Mouse (Mus musculus) c-Kit-positive CD71-negative TER-119-negative erythroid progenitor cells, embryonic 14.5 days (primary cell): ENCODE results near the gene Tm7sf2.

Experiments used
- DNase-seq: peaks from one replicate; pipeline ENCODE4 v3.0.0-alpha.2; 2013; ENCODE audit warnings: low read depth

The Tm7sf2 gene

DNA sequence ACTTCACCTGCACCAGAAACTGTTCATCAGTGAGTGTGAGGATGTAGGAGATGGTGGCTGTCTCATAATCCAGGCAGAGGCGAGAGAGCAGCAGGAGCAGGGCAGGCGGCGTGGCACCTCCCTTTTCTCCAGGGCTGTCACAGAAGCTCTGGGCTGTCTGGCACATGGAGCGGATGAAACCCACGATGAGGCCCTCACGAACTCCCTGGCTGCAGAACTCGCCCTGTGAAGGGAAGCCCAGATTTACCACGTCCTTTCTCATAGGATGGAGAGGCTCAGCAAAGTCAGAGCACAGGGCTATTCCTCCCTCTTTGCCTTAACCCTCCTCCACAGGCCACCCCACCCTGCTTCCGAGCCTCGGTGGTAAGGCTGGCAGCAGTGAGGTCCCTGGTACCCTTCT is 1.7 kb upstream of the Tm7sf2 start:
- no peak for DNase-seq

DNA sequence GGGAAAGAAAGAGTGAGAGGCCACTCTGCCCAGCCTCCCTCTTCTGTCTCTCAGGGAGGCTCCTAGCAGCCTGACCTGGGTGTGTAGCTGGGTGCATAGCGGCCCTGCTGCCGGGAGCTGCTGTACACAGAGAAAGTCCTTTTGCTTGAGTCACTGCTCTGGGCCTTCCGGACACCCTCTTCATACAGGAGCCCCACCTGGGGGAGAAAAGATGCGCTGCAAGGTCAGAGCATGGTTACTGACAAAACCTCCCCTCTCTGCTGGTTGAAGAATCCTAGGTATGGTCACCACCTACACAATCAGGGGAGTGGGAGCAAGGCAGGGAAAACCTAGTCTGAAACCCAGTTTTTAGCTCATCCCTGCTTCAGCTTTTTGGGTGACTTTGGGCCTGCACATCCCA is 778 bp upstream of the Tm7sf2 start:
- no peak for DNase-seq

DNA sequence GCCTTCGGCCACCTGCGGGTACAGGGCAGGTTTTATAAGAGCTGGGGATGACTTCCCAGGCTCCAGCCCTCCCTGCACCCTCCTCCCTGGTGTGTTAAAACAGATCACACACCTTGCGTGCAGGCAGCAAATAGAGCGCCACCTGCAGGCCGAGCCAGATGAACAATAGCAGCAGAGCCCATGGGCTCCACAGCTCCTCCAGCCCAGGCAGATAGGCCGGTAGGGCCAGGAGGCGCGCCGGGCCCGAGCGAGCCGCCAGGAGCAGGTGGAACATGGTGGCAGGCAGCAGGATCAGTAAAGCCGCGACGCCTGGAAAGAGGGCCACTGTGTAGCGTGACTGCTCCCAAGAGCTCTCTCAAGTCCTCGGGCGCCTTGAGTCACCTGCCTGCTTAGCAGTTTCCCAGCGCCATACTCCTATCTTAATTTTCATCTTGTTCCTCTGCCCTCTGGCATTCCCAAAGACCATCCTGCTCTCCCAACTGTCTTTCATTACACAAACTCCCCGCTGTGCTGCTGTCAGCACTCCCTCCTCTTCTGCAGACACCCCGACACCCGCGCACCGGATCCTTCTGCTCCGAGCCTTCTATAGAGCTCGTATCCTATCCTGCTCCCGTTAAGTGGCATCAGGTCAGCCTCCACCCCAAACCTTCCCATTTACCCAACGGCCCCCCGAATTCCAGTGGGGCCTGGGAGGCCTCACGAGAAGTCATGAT is 1.0 kb downstream of the Tm7sf2 start:
- peak; percentile 89 for DNase-seq

DNA sequence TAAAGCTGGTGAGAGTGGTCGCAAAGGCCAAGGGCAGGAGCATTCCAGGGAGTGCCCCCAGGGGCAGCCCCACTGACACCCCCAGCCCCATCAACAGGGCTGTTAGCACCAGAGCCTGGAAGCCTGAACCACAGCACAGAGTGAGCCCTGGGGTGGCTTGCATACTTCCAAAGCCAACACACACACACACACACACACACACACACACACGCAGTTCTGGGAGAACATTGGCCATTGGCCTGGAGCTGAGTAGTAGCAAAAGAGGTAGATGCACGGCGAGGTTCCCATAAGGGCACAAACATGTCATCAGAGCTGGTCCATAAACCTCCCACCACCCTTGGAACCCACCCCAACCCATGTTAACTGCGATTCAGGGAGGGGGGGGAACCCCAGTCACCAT is 1.6 kb downstream of the Tm7sf2 start:
- no peak for DNase-seq

DNA sequence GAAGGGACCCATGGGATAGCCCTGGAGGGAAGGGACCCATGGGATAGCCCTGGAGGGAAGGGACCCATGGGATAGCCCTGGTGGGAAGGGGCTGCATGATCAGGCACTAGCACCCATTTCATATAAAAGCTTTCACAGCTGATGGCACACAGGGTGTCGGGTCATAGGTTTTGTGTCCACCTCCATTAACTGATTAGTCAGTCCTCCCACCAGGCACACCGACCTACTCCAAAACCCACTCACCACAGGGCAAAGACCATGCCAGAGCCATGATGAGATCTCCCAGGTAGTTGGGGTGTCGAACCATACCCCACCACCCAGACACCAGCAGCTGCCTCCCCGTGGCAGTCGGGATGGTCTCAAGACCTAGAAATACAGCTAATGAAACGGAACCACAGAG is 5.1 kb downstream of the Tm7sf2 start:
- DNase-seq, result no peak

DNA sequence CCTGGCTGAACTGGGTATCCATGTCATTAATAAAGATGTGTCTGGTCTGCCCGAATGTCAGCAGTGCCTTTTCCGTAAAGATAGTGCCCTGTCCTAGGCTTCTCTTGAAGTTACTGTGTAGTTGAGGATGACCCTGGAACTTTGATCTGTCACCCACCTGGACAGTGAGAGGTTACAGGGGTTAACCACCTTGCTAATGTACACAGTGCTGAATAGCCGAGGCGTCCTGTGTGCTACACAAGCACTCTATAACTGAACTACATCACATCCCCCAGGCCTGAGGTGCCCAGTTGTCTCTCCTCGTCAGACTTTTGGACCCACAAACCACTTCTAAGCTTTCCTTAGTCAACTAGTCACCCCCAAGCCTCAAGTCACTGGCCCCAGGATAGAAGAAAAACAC is 5.8 kb downstream of the Tm7sf2 start:
- DNase-seq, result no peak

DNA sequence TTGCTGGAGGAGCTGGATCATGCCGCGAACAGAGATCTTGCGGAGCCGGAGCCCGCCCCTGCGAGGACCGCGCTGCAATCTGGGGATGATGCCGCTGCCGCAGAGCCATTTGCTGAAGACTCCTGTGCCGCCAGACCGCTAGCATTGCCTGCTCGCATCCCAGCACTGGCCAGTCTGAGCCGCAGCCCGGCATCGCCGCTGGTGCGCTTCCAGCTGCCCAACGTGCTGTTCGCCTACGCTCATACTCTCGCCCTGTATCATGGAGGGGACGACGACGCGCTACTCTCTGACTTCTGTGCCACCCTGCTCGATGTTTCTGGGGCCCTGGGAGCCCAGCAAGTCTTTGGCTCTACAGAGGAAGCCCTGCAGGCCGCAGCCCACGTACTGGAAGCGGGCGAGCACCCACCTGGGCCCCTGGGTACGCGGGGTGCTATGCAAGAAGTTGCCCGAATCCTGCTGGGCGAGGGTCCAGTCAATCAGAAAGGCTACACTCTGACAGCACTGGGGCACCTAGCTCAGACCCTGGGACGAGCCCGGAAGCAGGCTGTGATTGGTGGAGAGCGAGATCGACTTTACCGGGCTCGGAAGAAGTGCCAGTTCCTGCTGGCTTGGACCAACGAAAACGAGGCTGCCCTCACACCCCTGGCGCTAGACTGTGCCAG is 6.4 kb downstream of the Tm7sf2 start:
- no peak for DNase-seq

DNA sequence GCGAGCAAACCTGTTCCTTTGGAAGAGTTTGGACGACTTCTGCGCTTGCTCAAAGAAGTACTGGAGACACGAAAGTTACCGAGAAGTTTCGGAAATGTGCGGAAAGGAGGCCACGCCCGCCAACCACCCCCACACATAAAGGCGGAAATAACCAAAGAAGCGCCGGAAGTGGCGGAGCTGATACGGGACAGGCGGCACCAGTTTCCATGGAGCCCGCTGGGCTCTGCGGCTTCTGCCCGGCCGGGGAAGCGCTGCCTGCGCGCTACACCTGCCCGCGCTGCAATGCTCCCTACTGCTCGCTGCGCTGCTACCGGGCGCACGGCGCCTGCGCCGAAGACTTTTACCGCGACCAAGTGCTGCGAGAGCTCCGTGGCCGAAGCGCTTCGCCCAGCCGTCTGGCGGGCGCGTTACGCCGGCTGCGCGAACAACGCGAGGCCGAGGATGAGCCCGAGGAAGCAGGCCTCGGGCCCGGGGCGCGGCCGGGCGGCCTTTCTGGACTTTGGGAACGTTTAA is 7.1 kb downstream of the Tm7sf2 start, which contains the start of gene Znhit2:
Znhit2 (plus strand) TSS at position 172 of the 513 bp plus-strand sequence.
- DNase-seq, result peak; percentile 92

DNA sequence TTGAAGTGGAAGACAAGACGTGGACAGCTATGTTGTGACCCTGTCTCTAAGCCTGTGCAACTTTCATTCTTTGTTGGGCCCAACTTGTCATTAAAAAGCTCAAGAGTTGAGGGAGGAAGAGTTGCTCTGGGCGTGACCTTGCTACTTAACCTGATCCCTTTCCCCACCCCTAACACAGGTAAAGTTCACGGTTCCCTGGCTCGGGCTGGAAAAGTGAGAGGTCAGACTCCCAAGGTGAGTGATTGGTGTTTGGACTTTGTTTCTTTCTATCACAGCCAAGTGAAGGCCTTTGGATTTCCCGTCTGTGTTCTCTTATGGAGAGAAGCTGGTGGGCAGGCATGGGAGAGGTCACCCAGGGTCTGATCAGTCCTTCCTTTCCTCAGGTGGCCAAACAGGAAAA is 9.2 kb downstream of the Tm7sf2 start:
- DNase-seq, result no peak

DNA sequence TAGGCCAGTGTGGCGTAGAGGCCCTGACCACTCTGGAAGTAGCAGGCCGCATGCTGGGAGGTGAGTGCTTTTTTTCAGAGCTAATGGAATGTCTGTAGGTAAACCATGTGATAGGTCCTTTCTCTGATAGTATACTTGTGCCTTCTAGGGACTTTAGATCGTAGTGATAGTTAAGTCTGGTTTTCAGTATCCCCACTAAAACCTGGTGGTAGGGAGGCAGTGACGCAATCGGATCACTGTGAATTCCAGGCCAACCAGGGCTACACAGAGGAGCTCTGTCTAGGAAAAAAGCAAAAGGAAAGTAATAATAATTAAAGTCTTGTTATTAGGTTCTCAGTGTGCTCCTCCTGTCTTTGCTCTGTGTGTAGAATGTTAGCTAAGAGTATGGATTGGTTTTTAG is 9.7 kb downstream of the Tm7sf2 start:
- DNase-seq, result no peak

DNA sequence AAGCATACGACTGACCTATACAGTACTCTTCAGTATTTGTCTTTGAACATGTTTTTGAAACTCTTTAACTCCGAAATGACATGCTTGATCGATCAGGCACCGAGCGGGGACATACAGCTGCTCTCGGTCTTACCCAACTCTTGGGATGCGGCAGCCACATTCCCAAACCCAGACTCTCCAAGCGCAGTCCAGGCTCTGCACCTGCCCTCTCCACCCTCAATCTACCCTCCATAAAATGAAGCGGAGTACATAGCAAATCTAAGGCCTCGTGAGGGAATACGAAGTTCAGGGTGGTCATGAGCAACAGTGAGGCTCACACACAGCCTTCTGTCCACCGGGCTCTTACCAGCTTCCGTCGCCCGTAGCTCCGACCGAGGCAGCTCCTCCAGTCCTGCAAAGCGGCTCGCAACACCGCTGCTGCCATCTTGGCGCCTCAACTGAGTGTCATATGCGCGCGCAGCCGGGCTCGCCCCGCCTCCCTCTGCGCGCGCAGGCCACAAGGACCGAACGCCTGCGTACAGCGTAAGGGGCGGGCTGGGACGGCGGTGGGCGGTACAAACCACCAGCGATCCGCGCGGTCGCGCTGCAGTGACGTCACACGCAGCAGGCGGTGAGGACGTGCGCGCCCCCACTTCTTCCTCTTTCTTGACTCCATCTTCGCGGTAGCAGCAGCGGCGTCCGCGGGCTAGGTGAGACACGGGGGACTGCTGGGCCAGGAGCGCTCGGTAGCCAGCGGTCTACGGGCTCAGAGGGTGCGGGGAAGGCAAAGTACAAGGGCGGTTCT is 10.7 kb downstream of the Tm7sf2 start, which contains the start of the genes Mrpl49 and Fau:
Mrpl49 (minus strand) TSS at position 473 of the 784 bp plus-strand sequence.
Fau (plus strand) TSS at position 532 of the 784 bp plus-strand sequence.
- peak; percentile 94 for DNase-seq

DNA sequence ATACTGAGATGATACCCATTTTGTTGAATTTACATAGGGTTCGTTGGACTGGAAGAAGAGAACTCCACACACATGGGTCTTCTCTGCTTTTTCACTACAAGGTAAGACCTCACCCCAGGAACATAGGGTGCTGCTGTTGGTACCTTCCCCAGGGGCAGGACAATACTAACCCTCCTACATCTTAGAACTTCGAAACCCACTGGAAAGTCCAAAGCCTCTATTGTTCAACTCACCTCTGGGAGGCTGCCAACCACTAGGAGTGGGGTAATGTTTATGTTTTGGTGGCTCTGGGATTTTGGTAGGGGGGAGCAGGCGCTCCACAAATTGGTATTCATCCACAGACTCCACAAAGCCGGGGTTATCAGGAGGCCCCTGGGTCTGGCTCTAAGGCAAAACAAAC is 11.5 kb downstream of the Tm7sf2 start:
- no peak for DNase-seq

DNA sequence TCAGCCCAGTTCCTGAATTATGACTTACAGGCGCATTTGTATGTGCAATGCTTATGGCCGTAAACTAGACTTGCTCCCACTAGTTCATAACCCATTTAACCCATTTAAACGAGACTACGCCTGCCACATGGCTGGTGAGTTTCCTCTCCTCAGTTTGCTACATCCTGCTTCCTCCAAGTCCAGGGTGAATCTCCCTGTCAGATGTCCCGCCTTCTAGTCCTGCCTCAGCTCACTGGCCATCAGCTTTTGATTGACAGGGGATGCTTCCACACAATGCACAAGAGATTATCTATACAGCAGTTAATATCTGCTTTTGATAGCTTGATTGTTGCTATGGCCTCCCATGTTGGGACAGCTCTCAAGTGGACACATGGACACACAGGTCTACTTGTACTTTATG is 13.9 kb downstream of the Tm7sf2 start:
- DNase-seq, result no peak

DNA sequence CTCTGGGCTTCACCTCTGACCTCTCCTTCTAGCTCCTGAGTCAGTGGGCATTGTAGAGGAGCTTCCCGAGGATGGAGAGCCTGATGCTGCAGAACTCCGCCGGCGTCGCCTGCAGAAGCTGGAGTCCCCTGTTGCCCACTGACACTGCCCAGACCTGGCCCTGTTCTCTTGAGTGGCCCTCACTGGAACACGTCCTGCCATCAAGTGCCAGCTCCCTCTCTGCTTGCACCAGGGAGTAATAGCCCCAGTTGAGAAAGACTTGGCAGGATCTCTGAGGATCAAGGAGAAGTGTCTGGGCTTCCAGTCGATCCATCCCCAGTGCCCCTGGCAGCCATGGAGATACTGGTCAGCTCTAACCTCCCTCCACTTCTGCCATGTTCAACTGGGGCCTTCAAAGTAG is 15.7 kb downstream of the Tm7sf2 start:
- no peak for DNase-seq

DNA sequence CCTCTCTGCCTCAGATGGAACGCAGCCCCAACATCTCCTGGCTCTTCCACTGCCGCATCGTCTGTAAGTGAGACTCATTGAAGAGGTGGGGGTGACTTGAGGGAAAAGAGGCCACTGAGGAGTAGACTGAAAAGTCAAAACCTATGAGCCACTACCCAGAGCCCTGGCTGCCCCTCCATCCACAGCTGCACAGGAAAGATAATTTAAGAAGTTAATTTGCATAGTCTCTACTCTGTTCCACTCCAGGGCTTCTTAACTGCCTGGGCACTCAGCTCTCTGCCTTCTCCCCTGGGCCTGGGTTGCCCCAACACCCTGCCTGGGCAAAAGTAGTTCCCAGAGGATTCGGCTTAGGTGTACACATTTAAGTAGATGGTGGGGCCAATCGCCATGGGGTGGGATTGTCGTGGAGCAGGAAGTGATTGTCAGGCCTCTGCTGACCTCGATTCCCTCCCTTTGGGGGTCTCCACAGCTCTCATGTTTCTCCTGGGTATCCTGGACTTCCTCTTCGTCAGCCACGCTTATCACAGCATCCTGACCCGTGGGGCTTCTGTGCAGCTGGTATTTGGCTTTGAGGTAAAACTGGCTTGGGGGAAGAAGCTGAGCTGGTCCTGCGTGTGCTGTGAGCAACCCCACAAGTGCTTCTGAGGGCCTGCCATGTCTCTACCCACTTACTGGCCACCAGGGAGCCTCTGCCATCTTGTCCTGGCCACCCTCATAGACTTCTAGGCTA is 19.3 kb downstream of the Tm7sf2 start:
- DNase-seq, result no peak

DNA sequence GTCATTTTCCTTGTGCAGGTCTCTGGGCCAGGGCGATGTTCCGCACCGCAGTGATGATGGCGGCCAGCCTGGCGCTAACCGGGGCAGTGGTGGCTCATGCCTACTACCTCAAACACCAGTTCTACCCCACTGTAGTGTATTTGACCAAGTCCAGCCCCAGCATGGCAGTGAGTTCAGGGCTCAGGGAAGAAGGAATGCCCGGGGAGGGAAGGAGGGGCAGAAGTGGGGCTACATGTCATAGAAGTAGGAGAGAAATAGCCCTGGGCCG is 20.3 kb downstream of the Tm7sf2 start:
- DNase-seq, result no peak

DNA sequence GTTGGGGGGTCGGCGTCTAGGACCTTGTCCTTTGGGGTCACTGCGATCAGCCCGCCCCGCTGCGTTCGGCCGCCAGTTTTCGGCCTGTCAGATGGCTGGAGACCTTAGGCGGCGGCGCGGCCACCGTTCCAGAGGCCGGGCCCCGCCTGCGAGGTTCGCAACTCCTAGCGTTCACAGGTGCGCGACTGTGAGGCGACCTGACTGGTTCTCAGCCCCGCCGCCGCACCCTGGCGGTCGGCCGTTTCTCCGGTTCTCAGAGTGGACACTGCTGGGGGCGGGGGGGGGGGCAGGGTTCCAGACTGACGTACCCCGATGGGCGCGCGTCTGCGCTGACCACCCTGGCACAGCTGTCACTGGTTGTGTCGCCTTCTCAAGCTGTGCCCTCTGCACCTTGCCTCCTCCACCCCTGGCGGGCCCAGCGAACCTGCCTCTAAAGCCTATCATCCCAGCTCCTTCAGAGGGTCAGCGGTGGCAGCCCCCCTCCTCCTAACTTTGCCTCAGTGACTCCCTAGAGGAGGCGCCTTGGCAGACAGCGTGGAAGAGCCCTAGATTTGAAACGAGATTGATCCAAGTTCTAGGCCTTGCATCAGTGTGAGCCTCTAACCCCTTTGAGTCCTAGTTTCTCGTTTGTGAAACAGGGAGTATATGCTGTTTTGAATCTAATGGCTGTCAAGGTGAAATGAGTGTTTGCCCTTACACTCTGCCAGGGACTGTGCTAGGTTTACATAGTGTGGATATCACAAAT is 20.8 kb downstream of the Tm7sf2 start:
- DNase-seq, result no peak

DNA sequence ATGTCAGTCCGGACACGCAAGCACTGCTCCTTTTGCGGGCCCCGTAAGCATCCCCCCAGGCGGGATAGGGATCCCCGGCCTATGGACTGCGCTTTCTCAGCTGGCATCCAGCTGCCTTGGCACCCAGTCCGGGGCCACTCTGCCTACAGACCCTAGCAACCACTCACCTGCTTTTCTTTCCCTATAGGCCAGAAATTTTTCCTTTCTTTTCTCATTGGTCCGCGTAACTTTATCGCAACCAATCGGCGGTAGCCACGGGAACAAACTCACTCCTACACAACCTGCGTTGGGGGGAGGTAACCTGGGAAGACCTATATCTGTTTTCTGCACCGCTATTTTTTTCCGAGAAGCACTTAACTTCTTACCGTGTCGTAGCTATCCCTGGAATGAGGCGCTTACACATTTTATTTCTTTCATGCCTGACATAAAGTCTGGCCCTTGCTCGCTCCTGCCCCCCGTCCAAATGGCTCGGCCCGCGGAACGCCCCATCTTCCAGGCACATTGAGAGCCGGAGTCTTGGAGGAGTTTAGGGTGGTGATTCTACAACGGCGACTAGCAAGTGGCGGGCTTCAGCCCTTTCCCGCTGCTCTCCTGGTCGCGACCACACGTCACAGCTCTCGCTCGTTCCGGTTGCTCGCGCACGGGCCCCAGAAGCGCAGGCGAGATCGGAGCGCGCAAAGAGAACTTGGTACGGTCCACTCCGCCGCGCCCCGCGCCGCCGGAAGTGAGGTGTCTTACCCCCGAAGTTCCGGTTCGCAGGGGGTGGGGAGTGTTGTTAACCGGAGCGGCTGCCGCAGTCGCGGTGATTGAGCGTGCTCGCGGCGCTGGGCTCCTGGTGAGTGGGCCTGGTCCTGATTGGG is 21.6 kb downstream of the Tm7sf2 start, which contains the start of gene Syvn1:
Syvn1 (plus strand) TSS at position 283 of the 860 bp plus-strand sequence.
- DNase-seq, result peak; percentile 87

DNA sequence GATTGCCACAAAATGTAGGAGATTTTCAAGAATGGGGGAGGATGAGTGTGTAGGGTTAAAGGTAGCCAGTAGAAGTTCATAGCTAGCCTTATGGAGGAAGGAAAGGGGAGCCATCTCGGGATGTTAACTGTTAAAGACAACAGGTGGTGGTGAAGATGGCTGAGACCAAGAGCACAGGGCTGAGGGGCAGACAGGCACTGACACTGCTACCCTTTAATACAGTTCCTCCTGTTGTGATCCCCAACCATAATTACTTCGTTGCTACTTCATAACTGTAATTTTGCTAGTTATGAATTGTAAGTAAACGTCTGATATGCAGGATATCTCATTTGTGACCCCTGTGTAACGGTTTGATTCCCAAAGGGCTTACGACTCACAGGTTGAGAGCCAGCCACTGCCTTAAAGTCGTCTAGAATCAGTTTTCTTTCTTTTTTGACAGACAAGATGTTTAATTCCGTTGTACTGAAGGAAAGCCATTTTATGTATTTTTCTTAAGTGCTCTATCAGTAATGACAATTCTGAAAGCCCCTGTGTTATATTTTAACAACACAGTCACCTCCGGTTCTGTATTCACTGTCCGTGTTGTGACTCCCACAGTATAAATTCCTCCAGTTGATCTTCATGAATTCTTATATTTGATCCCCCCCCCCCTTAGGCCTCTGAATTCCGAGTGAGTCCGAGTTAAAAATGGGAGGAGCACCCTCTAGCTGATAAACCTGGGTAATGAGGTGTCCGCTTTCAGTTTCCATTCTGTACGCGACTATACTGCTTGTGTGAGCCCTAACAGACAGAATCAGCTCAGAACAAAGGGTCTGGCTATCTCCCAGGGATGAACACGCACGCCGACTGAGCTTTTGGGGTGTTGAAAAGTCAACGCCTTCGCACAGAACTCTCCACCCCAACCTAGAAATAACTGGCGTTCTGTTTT is 22.5 kb downstream of the Tm7sf2 start:
- DNase-seq, result no peak
